Mouse (Mus musculus): Measurements from ENCODE around the gene Gm17677.

Gene Gm17677

GRCm38 (mm10) chr9:35740749-35741148 lies at the start of gene Gm17677:
Gm17677 (plus strand) TSS chr9:35741049.
- no peak for DNase-seq

GRCm38 (mm10) chr9:35691924-35692323 lies 48.9 kb upstream of the Gm17677 start:
- no peak for DNase-seq

- no peak for DNase-seq
Observed at GRCm38 (mm10) chr9:35707265-35707664, 33.6 kb upstream of the Gm17677 start.

- DNase-seq, result no peak
Observed at GRCm38 (mm10) chr9:35756843-35757242, 16.0 kb downstream of the Gm17677 start.

GRCm38 (mm10) chr9:35778009-35778408 lies 37.2 kb downstream of the Gm17677 start, which contains the start of gene Gm17727:
Gm17727 (minus strand) TSS chr9:35778109.
- no peak for DNase-seq

GRCm38 (mm10) chr9:35790001-35790400 lies 49.2 kb downstream of the Gm17677 start, which contains the start of the genes Gm27235 and D730048I06Rik:
Gm27235 (minus strand) TSS chr9:35790101.
D730048I06Rik (minus strand) TSS chr9:35790112.
- no peak for DNase-seq

Measured in thymus, postnatal 4 days (tissue).